Mouse (Mus musculus): ENCODE measurements around the gene Fcho2.
A peak's percentile ranks its signal among the peaks of the same experiment; 100 is the strongest.

The Fcho2 gene

GRCm38 (mm10) chr13:98703786-98704185 is 111.5 kb downstream of the Fcho2 start:
- DNase-seq, result no peak

- DNase-seq, result no peak
Observed at GRCm38 (mm10) chr13:98702361-98702760, 112.9 kb downstream of the Fcho2 start.

DNA sequence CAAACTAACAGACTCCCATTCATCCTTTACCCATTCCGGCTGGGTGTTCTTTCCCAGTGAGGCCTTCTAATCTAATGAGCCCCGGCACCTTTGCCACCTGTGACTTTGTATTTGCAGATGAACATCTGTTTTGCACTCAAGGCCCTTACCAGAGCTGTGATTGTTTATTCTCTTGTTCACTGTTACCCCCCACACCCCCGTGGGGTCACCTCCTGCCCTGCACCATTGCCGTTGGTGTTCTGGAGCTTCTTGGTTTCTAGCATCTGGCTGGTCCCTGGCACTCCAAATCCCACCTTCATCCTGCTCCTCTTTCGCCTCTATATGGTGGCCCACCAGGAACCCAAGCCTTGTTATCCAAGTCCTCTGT is 114.0 kb downstream of the Fcho2 start:
- no peak for DNase-seq

DNA sequence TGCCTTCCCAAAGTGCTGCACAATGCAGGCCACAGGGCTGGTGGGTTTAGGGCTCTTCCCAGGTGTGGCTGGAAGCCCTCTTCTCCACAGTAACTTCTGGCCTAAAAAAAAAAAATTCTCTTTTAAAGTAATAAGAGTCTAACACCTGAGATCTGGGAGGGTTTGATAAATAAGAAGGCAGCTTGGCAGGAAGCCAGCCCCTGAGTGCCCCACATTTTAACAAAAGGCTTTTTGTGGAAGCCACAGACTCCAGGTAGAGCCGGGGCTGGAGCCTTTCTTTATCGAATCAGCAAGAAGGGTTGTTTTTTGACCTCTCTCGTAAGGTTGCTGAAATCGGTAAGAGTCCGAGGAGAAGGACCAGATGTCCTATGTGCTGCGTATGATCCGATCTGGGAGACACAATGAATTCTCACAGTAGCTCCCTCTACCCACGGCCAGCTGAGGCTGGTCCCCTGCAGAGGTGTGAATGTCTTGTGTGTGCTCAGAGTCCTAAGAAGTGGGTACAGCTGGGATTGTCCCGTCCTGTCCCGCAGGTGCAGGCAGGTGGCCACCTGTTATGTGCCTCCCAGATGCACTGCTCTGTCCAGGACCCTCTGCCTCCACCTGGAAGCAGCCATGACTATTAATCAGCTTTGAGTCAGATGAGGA is 114.5 kb downstream of the Fcho2 start:
- DNase-seq, result peak; percentile 19

- no peak for DNase-seq
Observed at GRCm38 (mm10) chr13:98699982-98700540, 115.2 kb downstream of the Fcho2 start.

- DNase-seq, result peak; percentile 49
Observed at GRCm38 (mm10) chr13:98699051-98699744, 116.1 kb downstream of the Fcho2 start.

DNA sequence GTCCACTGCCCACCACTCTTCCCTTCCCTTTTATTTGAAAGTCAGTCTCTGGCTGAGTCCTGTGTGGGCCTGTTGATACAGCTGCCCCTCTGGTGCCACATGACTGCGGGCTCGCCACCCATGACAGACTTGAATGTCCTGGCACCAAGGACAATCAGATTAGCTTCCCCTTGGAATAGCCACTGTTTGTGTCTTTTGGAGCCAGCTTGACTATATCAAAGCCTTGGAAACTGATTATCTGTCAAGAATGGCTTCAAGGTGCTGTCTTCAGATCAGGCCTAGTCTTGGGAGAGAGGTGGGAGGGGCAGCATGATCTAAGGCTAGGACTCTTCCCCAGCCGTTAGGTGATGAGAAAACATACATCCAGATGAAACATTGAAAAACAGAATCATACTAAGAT is 118.5 kb downstream of the Fcho2 start:
- DNase-seq, result peak; percentile 49

- DNase-seq, result peak; percentile 80
Observed at GRCm38 (mm10) chr13:98695546-98695945, 119.7 kb downstream of the Fcho2 start.

DNA sequence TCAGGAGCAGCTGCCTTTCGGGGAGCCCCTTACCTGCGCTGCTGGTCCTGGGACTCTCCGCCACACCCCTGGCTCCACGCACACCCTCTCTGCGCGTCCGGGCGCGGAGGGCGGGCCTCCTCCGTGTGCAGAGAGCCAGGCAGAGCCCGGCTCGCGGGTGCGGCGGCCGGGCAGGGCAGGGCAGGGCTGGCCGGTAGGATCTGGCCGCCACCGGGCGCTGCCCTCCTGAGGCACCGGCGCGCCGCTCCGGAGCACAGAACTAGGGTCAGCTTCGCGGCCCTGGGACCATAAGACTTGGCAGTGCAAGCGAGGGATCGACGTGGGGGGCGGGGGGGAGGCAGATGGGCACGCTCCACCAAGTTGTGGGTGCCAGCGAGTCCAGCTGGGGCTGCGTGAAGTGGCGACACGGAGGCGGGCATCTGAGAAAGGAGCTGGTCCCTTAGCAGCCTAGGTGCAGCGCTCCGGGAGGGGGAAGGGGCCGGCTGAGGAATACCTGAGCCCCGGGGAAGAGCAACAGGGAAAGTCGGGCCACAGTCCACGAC is 120.4 kb downstream of the Fcho2 start, which contains the start of gene Tmem171:
Gene Tmem171, minus strand, starts transcription at position 62 of the 542 bp plus-strand sequence.
- peak; percentile 32 for DNase-seq

- DNase-seq, result peak; percentile 13
Observed at GRCm38 (mm10) chr13:98693316-98693715, 121.9 kb downstream of the Fcho2 start.

DNA sequence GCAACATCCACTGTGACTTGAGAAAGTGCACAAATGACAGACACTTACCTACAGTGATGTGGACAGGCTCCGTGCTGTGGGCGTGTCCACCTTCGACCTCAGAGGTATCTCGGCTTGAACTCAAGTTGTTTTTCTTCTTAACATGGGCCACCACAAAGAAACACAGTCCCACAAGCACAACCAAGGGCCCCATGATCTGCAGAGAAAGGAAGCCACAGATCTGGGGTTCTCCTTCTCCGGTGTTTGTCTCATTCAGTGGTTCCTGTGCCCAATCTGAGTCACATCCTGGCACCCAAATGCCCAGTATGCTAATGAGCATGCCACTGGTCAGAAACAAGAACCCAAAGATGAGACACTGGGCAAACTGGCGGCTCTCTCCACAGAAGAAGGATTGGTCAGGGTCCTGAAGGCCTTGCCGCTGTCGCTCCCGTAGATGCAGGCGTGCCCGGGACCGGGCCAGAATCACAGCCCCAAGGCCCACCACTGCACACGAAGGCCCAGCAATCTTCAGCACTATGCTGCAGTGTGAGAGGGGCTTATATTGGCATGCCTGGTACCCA is 123.2 kb downstream of the Fcho2 start:
- no peak for DNase-seq

GRCm38 (mm10) chr13:98690886-98691285 is 124.4 kb downstream of the Fcho2 start:
- no peak for DNase-seq

GRCm38 (mm10) chr13:98689605-98690290 is 125.5 kb downstream of the Fcho2 start:
- DNase-seq, result peak; percentile 60

GRCm38 (mm10) chr13:98687931-98688330 is 127.3 kb downstream of the Fcho2 start:
- no peak for DNase-seq

DNA sequence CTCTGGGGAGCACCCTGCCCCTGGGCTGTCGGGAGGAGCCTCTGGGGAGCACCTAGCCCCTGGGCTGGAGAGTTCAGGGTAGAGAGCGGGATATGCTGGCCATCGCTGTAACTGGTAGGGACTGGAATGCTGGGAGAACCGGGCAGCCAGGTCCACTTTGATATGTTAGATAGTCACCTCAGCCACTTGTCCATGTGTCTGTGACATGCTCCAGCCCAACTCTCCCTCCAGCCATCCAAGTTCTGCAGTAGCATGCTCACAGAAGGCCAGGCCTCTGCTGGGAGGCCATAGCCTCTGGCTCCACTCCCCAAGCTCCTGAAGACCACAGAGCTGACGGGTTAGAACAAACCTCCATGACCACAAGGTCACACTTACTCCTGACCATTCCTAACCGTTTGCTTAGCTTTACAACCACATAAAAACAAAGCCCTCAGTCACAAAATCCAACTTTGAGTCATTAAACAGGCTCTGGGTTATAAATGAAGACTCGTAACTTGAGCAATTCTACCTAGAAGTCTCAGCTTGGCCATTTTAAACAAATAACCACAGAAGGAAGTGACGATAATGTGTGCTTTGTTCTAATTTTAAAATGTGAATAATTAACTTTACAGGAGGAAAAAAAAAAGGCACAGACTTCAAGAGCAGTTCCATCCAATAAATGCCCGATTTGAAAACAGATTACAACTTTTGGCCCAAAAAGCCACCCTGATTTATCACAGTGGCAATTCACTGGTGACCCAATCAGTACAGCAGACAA is 130.9 kb downstream of the Fcho2 start:
- no peak for DNase-seq

- no peak for DNase-seq
Observed at GRCm38 (mm10) chr13:98683412-98683811, 131.8 kb downstream of the Fcho2 start.

DNA sequence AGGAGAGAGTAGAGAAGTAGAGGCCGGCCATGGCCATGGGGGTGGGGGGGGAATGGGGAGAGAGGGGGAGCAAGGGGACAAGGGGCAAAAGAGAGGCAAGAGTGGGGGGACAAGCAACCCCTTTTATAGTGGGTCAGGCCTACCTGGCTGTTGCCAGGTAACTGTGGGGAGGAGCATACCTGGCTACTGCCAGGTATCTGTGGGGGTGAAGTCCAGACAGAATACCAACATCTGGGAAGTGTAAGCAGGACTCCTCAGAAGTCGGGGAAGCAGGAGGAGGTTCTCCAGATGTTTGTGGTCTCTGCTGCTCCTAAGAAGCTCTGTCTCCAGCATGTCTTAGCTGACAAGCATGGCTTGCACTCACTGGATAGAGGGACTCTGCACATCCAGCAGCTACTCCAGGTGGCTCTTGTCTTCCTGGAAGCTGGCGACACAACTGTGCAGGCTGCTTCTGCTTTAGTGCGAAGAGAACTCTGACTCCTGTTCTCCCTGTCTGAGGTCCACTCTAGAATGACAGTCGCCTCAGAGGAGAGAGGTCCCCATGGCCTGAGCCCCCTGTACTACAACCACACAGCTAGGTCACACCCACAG is 134.7 kb downstream of the Fcho2 start:
- no peak for DNase-seq

GRCm38 (mm10) chr13:98679631-98680041 is 135.6 kb downstream of the Fcho2 start:
- no peak for DNase-seq

- no peak for DNase-seq
Observed at GRCm38 (mm10) chr13:98679230-98679629, 136.0 kb downstream of the Fcho2 start.

DNA sequence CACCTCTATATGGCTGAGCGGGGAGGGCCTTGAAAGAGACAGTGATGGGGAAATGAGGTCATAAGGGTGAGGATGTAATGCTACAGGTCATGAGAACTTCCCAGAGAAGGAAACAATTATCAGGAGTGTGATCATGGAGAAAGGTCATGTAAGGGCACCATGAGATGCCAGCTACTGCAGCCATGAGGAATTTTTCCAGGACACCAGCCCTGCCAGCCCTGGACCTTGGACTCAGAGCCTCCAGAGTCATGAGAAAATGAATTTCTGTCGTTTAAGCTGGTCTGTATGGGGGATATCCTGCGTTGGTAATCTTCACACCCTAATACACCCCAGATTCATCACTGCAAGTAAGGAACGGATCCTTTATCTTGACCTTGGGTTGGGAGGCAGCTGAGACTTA is 141.3 kb downstream of the Fcho2 start:
- no peak for DNase-seq

Measured in lung, postnatal 36 days (tissue).